Mouse (Mus musculus): ENCODE data around the gene Cbr3. TPM values are rescaled to one million over a fixed set of nuclear protein-coding genes. Genes with fewer than 3 reads are reported as not detected.
A peak's percentile ranks its signal among the peaks of the same experiment; 100 is the strongest.
"Not testable (repeated sequence)": the region's sequence is repeated elsewhere in the genome, so short reads cannot be mapped to it uniquely, and the experiment has no call there.

The Cbr3 gene
- polyA plus RNA-seq (2017; shearing (Covaris generic)): not detected

DNA sequence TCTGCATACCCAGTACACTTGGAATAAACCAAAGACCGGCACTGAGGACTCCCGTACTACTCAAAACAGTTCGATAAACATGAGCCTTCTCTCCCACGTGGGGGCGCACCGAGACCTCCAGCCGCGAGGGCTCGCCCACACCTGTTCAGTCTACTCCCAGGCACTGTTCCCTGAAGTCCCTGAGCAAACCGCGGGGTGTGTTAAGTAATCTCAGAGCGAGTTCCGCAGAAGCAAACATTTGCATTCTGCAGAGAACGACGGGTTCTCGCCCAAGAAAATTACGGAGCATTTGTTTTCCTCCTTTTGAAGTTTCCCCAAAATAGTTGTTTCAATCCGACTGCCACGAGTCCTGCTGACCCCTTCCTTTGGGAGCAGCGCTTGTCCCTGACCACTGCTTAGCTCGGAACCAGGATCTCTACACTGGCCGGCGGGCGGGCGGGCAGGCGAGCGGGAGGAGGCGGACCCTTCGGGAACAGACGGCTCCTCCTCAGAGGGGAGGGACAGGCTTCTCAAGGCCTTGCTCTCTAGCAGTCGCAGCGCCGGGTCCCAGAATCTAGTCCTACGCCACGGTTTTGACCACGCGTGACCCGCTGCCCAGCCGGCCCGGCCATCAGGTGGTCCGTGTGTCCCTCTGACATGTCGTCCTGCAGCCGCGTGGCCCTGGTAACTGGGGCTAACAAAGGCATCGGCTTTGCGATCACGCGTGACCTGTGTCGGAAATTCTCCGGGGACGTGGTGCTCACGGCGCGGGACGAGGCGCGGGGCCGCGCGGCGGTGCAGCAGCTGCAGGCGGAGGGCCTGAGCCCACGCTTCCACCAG is at the start of gene Cbr3:
TSS of gene Cbr3 (plus strand) at position 527 of the 819 bp plus-strand sequence.
- peak; percentile 42 for ATAC-seq

DNA sequence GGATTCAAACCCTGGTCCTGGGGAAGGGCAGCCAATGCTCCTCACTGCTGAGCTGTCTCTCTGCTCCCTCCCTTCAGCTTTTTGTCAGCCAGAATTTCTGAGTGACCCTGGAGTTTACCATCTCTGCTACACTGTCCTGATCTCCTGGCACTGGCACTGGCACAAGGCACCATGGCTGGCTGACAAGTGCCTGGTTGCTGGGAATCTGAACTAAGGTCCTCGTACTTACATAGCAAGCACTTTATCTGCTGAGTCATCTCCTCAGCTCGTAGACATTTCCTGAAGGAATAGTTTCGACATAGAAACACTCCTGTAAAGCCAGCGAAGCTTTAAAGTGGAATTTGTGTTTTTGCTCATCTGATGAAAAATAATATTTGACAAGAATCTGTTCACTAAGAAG is 39.0 kb upstream of the Cbr3 start:
- ATAC-seq: no peak

DNA sequence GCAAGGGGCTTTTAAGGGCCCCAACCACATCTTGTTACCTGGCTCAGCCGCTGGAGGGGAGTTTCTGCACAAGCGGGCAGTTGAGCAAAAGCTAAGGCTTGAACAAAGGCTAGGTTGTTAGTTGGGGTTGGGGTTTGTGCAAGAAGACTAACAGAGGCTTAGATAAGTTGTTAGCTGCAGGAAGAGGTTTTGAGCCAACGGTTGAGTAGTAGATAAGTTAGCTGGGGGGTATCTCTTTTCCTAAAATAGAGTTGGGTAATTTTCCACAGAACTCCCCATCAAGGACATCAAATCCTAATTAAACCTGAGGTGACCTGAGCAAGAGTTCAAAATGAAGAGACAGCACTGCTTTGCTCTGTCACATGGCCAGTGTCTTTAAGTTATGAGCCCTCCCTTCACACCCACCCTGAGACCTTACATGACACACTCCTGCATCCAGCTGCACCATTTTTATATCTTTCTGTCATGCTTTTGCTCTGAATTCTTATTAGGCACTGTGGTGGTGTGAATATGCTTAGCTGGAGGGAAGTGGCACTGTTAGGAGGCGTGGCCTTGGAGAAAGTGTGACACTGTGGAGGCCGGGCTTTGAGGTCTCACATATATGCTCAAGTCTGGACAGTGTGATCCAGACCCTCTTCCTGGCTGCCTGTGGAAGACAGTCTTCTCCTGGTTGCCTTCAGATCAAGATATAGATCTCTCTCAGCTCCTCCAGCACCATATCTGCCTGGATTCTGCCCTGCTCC is 34.4 kb upstream of the Cbr3 start:
- no peak for ATAC-seq

DNA sequence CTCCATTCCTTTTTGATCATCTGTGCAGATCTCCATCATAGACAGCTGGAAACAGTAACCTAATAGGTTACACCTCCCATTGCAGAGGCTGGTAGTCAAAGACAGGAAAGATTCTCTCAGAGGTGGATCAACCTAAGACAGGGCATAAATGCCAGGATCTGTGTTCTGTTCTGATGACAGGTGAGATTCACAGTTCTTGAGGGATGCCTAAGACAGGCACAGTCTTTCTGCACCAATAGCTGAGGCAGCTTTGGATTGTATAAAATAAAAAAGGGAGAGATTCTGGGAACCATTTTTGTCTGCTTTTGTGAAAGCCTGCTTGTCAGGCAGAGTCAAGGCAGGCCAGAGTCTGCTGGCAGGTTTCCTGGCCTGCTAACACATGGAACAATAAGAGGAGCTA is 15.0 kb upstream of the Cbr3 start:
- ATAC-seq: no peak

DNA sequence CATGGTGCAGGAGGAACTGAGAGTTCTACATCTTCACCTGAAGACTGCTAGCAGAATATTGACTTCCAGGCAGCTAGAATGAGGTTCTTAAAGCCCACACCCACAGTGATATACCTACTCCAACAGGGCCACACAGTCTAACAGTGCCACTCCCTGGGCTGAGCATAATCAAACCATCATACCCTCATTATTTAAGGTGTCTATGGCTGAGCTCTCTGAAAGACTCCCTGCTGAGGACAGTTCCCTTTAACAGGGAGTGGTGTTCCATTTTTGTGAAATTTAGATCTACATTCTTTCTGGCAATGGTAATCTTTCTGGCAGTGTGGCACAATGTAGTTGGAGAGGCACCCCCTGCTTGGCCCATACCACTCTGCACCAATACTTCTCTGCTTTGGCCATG is 13.5 kb upstream of the Cbr3 start:
- ATAC-seq: no peak

DNA sequence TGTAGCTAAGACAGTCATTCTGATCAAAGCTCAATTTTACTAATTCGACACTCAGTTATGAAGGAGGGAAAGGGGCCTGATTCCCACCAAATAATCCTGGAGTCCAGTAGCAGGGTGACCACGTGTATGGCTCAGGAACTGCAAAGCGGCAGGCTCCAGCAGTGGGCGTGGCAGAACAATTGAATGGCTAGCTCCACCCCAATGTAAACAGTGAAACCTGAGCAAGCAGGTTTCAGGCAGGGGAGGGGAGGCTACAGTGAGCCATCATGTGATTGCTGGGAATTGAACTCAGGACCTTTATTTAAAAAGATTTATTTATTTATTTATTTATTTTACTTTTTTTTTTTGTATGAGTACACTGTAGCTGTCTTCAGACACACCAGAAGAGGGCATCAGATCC is 12.5 kb upstream of the Cbr3 start:
- ATAC-seq: not testable (repeated sequence)

DNA sequence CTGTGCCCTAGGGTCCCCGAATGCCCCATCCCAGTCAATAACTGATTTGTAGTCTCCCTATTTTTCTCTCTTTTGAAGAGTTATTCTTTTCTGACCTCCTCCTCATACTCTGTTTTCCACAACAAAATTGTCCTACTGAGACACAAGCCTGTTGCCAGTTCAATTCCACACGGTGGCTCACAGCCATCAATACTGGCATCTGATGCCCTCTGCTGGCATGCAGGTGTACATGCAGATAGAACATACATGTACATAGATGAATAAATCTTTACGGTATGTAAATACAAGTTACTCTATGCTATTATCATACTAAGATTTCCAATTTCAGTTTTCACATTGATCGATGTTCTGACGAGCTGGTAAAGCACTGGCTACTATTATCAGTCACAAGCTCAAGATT is 12.0 kb upstream of the Cbr3 start:
- no peak for ATAC-seq

DNA sequence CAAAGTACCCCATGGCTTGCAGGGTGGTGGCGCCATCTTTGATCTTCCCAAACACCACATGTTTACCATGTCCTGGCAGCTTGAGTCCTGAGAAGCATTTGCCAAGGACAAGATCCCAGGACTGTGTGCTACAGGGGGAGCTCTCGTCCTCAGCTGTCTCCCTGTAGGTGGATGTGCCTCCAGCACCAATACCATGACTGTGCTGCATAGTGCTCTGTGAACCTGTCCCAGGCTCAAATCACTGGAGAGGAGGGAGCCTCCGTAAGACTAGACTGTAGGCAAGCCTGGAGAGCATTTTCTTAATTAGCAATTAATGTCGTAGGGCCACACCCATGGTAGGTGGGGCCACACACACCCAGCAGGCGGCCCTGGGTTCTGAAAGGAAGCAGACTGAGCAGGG is 6.6 kb upstream of the Cbr3 start:
- no peak for ATAC-seq

DNA sequence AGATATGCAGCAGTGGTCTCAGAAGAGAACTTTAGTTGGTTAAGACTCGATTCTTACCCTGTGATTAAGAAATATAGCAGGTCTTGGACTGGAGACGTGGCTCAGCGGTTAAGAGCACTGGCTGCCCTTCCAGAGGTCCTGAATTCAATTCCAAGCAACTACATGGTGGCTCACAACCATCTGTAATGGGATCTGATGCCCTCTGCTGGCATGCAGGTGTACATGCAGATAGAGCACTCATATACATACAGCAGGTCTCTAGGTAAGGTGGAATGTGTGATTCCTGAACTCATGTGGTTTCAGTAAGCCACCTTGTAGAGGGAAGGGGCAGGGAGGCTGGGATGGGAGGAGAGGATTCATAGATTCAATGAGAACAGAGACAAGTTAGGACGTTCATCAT is 4.8 kb upstream of the Cbr3 start:
- ATAC-seq: no peak

DNA sequence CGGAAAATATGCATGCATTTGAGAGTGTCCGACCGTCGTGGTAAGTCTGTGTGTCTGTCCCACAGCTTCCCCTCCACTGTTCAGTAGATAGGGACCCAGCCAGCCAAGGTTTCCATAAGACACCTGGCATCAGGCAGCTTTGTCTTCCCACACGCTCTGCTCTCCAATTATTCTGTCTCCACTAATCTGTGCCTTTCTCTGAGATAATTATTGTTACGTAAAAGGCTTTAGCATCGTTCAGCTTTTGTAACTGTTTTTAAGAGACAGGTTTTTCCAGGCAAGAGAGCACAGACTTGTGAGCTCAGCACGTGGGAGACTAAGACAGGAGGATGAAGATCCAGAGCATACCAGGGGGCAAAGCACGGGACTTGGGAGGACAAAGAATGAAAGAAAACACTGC is 3.9 kb upstream of the Cbr3 start:
- ATAC-seq: no peak

DNA sequence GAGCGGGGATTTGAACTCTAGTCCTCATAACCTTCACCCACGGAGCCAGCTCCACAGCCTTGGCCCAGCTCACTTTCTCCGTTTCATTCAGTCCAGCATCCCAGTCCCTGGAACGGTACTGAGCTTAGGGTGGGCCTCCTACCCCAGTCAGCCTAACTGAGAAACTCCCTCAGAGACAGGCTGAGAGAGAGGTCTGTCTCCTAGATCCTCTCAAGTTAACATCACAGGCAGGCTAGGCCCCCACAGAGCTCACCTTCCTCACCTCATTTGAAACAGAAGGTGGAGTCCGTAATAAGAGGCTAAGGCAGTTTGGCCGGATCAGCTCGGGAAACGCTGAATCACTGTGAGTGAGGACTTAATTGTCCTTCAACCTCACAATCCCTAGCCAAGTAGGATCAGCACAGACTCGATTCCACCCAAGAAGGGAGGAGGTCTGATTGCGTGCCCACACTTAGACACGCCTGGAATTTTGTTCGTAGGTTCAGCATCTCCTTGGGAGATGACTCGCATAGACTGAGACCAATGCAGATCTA is 793 bp upstream of the Cbr3 start:
- ATAC-seq: no peak

DNA sequence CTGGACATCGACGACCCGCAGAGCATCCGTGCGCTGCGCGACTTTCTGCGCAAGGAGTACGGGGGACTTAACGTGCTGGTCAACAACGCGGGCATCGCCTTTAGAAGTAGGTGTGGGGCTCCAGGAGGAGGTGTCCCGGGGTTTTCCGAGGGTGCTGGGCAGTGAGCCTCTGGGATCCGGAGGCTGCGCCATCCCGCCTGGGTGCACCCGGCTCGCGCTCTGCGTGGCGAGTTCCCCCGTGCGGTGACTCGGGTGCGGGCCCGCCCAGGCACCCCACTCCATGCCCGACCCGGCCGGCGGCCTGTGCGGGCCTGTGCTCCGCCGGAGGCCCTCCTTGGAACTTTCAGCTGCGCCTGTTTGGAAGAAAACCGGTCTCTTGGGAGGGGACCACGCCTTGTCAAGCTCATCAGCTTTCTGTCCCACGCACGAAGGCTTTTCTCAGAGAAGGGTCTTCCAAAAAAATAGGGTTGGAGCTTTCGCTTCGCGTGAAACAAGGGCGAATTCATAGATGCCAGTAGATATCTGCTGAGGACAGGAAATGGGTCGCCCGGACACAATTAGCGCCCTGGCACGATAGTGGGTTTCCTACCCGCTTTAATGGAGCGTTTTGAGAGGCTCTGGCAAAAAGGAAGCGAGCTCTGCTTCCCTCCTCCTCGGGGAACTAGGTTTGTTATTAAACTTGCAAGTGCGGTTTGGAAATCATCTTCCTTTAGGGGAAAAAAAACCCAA is 657 bp downstream of the Cbr3 start:
- no peak for ATAC-seq

DNA sequence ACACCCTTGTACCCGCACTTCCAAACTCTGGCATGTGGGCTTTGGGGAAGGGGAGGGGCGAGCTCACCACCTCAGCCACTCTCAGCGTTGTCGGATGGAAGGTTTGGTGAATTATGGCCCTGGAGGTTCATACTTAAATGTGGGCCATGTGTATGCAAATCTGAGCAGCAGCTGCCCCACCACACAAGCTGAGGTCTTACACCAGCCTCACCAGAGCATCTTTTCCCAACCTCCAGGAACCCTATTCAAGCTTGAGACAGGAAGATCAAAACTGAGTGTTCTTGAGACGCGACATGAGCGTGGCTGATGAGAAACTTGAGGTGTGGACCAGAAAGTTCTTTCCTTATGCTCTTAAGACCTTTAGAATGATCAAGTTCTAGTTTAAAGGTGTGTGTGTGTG is 1.4 kb downstream of the Cbr3 start:
- no peak for ATAC-seq

DNA sequence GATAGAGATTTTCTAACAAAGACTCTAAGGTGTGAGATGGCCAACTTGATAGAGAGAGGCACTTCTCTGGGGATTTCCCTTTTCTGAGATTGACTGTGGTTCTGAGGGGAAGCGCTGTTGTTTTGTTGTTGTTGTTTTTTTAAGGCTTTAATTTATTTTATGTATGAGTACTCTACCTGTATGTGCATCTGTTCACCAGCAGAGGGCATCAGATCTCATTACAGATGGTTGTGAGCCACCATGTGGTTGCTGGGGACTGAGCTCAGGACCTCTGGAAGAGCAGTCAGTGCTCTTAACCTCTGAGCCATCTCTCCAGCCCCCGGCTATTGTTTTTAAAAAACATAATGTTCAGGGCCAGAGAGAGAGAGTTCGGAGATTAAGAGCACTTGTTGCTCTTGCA is 2.8 kb downstream of the Cbr3 start:
- ATAC-seq: not testable (repeated sequence)

DNA sequence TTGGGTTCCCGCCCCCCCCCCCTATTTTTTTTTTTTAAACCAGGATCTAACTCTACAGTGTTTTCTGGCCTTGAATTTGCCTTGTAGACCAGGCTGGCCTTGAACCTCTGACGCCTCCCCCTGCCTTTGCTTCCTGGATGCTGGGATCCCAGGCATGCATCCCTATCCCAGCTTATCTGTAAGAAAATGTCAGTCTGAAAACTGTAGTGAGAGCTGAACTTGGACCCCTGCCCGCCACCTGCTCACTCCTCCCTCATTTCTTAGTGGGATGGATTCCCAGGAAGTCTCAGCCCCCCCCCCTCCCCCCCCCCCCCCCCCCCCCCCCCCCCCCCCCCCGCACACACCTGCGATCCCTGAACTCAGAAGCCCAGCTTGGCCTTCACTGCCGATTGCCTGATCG is 3.4 kb downstream of the Cbr3 start:
- ATAC-seq: no peak

DNA sequence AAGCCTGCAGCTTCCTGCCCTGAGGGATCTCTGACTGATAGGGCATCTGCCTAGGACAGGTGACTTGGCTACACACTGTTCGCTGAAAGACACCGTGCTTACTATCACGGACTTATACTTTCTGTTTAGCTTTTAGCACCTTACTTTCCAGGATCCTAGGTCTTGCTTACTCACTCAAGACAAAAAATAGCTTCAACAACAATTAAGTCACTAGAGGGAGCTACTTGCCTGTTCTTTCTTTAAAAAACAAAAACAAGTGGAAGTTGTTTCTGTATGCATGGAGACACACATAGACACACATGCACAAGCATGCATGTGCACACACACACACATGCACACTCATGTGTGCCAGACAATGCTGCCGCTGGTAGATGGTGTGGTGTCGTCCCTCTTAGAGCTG is 3.9 kb downstream of the Cbr3 start:
- ATAC-seq: peak; percentile 54

DNA sequence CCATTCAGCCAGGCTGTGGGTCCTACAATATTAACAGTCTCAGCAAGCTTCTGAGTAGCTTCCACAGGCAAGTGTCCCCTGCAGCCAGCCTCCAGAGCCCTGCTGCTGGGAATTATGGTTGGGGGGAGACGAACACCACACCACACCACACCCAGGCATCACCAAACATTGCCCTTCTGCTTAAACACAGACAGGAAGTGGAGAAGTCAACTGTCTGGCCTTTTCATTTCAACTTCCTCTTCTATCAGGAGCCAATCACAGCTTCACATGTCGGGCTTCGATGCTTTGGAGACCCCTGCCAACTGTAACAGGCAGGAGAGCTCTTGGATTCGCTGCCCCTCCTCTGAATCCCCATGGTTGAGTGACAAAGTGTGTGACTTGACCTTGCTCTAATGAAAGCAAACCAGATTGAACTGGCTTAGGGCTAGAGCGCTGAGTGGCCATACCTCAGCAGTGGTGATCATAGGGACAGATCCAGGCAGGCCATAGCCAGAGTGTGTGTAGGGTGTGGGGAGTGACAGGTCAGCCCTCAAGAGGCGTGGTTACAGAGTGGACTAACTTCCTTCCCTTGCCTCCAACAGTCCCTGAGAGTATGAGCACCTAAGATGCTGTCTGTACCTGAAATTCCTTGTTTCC is 8.3 kb downstream of the Cbr3 start:
- no peak for ATAC-seq

DNA sequence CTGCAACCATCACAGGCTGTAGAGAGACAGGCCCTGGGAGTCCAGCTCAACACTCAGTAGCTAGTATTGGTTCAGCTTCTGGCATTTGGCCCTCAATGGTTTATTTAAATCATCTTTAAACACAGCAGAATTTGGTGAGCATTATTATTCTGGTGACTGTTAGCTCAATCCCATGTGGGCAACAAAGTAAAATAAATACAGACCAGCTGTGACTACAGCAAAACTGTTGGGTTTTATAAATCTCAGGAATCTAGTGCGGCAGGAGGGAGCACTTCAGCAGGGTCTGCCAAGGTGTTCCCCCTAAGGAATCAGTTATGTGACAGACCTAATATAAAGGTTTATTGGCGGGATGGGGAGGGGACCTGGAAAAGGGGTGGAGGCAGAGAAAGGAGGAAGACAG is 9.7 kb downstream of the Cbr3 start:
- ATAC-seq: no peak

DNA sequence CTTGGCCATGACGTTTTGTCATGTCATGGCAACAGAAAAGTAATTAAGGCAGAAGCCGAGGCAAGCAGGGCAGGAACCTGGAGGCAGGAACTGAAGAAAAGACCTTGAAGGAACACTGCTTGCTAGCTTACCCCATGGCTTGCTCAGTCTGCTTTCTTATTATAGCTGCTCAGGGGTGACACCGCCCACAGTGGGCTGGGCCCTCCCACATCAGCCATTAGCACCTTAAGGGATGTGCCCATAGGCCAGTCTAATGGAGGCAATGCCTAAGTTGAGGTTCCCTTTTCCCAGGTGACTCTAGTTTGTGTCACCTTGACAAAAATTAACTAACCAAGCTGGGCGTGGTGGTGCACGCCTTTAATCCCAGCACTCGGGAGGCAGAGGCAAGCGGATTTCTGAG is 24.1 kb downstream of the Cbr3 start:
- ATAC-seq: no peak

DNA sequence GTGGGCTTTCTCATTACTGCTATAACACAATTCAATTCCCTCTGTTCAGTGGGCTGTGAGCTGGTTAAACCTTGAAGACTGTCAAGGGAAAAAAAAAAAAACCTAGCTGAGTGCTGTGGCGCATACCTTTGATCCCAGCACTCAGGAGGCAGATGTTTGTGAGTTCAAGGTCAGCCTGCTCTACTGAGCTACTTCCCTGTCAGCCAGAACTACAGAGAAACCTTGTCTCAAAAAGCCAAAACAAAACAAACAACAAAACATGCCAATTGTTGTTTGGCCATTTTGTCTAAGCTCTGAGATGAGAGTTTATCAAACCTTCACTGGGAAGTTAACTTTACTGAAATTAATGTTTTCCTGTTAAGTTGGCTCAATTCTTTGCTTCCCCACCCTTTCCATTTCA is 26.2 kb downstream of the Cbr3 start:
- no peak for ATAC-seq

DNA sequence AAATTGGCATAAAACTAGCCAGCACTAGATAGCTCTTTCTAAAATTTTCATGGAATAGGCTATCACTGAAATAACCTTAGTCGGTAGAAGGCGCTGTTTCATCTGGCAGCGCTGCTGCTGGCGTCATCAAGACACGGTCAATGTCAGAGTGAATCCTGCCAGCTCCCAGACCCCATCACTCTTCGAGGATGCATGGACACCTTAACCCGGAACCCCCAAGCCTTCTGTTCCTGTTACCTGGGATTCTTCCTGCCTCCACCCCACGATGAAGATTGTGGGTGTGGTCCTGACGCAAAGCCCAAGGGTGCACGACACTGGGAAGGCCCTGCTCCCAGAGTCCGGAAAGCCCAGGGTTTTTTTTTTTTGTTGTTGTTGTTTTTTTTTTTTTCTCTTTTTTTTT is 27.9 kb downstream of the Cbr3 start:
- ATAC-seq: peak; percentile 60

DNA sequence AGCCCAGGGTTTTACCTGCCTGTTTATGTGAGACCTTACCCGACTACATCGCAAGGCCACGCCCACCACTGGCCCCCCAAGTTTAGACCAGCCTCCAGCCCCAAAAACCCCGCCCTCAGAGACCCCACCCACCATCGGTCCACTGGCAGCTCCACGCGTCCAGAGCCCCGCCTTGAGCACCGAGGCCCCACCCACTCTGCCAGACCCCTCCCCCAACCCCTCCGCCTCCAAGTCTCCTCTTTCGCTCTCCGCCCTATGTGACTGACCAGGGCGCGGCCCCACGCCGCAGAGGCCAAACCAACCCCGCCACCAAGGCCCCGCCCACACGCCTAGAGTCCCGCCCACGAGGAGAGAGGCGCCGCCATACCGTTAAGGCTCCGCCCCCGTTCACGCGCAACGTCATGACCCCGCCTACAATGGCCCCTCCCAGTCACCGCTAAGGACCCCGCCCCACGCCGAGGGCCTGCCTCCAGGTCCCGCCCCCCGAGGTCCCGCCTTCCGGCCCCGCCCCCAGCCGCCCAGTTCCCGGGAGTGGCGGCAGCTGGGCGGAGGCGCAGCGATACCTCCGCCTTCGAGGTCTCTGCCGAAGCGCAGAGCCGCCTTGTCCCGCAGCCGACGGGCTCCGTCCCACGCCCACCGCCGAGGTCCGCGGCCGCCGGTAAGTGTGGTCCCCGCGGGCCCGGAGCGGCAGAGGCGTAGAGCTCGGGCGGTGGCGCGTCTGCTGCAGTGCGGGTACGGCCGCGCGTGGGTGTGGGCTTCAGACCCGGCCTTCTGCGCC is 28.6 kb downstream of the Cbr3 start, which contains the start of gene Dop1b:
TSS of gene Dop1b (plus strand) at position 494 of the 778 bp plus-strand sequence.
- ATAC-seq: peak; percentile 82
